Comparison of ENCODE assay signal across 8 mouse cellular contexts in the genomic region with DNA sequence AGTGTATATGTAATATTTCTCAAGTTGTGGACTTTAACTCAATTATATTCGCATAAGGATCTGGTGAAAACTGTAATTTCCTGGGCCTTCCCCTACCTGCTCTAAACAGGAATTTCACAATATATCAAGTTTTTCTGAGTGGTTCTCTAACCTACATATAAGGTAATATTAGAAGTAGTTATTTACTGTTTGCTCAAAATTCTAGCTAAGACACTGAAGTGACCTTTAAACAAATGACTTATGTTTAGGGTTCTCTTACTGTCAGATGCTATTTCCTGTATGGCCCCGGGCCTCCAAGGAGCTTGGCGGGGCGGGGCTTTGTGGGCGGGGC. TPM values are rescaled to one million over a fixed set of nuclear protein-coding genes. Genes with fewer than 3 reads are reported as not detected.
DNase-seq lines count a peak whose midpoint lies in the region; ATAC-seq lines count a peak whose summit lies in the region.

No protein-coding gene starts in this region.

- 13% methylated on average over 5 of the region's 5 CpGs for WGBS in lung, embryonic 16.5 days
- 16% methylated on average over 5 of the region's 5 CpGs for WGBS in forebrain, embryonic 13.5 days
- 15% methylated on average over 5 of the region's 5 CpGs for WGBS in limb, embryonic 11.5 days
- 16% methylated on average over 5 of the region's 5 CpGs for WGBS in neural tube, embryonic 14.5 days

- DNase-seq in lung, postnatal 10 days: no peak
- DNase-seq in limb, embryonic 11.5 days (ENCODE audit: low spot score): no peak
- DNase-seq in adipocyte (ENCODE audit: low spot score): no peak
- DNase-seq in cerebellum, adult 18-20 months: no peak

- H3K9me3 ChIP-seq in lung, embryonic 16.5 days (ENCODE audit: control insufficient read depth, low read length): no peaks in the 10 kb centered on the region
- no peaks in the 10 kb centered on the region for H3K9me3 ChIP-seq in forebrain, embryonic 13.5 days (replicated peaks)
- no peaks in the 10 kb centered on the region for H3K9me3 ChIP-seq in limb, embryonic 11.5 days (ENCODE audit: control insufficient read depth, low read length)
- H3K9me3 ChIP-seq in neural tube, embryonic 14.5 days (ENCODE audit: control insufficient read depth, low read length): no peaks in the 10 kb centered on the region

- peak overlapping the region; percentile 82; the same call in 1 of the 2 replicates for H3K27ac ChIP-seq in lung, embryonic 16.5 days (ENCODE audit: low read length)
- H3K27ac ChIP-seq in forebrain, embryonic 13.5 days: no peak overlapping the region
- H3K27ac ChIP-seq in limb, embryonic 11.5 days (replicated peaks; ENCODE audit: low read depth, low read length): no peak overlapping the region
- no peak overlapping the region for H3K27ac ChIP-seq in neural tube, embryonic 14.5 days (ENCODE audit: low read depth, low read length)

- no peaks in the 10 kb centered on the region for H3K4me1 ChIP-seq in lung, embryonic 16.5 days (replicated peaks; ENCODE audit: control insufficient read depth, insufficient read depth, low read length)
- peaks cover 11% of the 10 kb centered on the region for H3K4me1 ChIP-seq in forebrain, embryonic 13.5 days
- H3K4me1 ChIP-seq in limb, embryonic 11.5 days (ENCODE audit: control insufficient read depth, insufficient read depth, low read length): no peaks in the 10 kb centered on the region
- H3K4me1 ChIP-seq in neural tube, embryonic 14.5 days (ENCODE audit: control insufficient read depth, insufficient read depth, low read length): peaks cover 3% of the 10 kb centered on the region; the same call in 1 of the 2 replicates

- H3K27me3 ChIP-seq in lung, embryonic 16.5 days (ENCODE audit: control insufficient read depth, insufficient read depth, low read depth, low read length): no peaks in the 10 kb centered on the region
- H3K27me3 ChIP-seq in forebrain, embryonic 13.5 days: no peaks in the 10 kb centered on the region
- no peaks in the 10 kb centered on the region for H3K27me3 ChIP-seq in limb, embryonic 11.5 days (ENCODE audit: control insufficient read depth, insufficient read depth, low read length)
- no peaks in the 10 kb centered on the region for H3K27me3 ChIP-seq in neural tube, embryonic 14.5 days (ENCODE audit: control insufficient read depth, insufficient read depth, low read length)

- H3K36me3 ChIP-seq in lung, embryonic 16.5 days (ENCODE audit: control insufficient read depth, insufficient read depth, low read length): no peaks in the 10 kb centered on the region
- no peaks in the 10 kb centered on the region for H3K36me3 ChIP-seq in forebrain, embryonic 13.5 days (ENCODE audit: poor library complexity, severe bottlenecking)
- H3K36me3 ChIP-seq in limb, embryonic 11.5 days (ENCODE audit: control insufficient read depth, insufficient read depth, low read length): no peaks in the 10 kb centered on the region
- H3K36me3 ChIP-seq in neural tube, embryonic 14.5 days (ENCODE audit: control insufficient read depth, insufficient read depth, low read length): no peaks in the 10 kb centered on the region

- H3K9ac ChIP-seq in lung, embryonic 16.5 days (ENCODE audit: low read length): peak overlapping the region; percentile 88; the same call in 1 of the 2 replicates
- H3K9ac ChIP-seq in forebrain, embryonic 13.5 days: peak overlapping the region; percentile 82; the same call in 1 of the 2 replicates
- H3K9ac ChIP-seq in limb, embryonic 11.5 days (ENCODE audit: low read length): no peak overlapping the region
- H3K9ac ChIP-seq in neural tube, embryonic 14.5 days (replicated peaks; ENCODE audit: low read depth, low read length): no peak overlapping the region

- ATAC-seq in lung, embryonic 16.5 days (ENCODE audit: low read depth): no peak
- no peak for ATAC-seq in forebrain, embryonic 13.5 days
- ATAC-seq in limb, embryonic 11.5 days (ENCODE audit: insufficient number of reproducible peaks, low FRiP score, low TSS enrichment, low read depth): peak; percentile 14; the same call in 1 of the 2 replicates
- ATAC-seq in neural tube, embryonic 14.5 days (ENCODE audit: low read depth): no peak
- no peak for ATAC-seq in erythroid progenitor cell, adult 5-6 weeks (replicated peaks; ENCODE audit: low FRiP score, poor library complexity, severe bottlenecking)

- peak overlapping the region; percentile 69 for H3K4me3 ChIP-seq in lung, embryonic 16.5 days (ENCODE audit: low read length)
- peak overlapping the region; percentile 79 for H3K4me3 ChIP-seq in forebrain, embryonic 13.5 days
- H3K4me3 ChIP-seq in limb, embryonic 11.5 days (ENCODE audit: low read depth, low read length): peak overlapping the region; percentile 75
- H3K4me3 ChIP-seq in neural tube, embryonic 14.5 days (ENCODE audit: low read depth, low read length): peak overlapping the region; percentile 81

- peak overlapping the region; percentile 73 for H3K4me2 ChIP-seq in lung, embryonic 16.5 days (ENCODE audit: low read depth, low read length)
- peak overlapping the region; percentile 78 for H3K4me2 ChIP-seq in forebrain, embryonic 13.5 days
- H3K4me2 ChIP-seq in limb, embryonic 11.5 days (ENCODE audit: low read depth, severe bottlenecking): no peak overlapping the region
- peak overlapping the region; percentile 92 for H3K4me2 ChIP-seq in neural tube, embryonic 14.5 days (ENCODE audit: low read depth, low read length)

RNA-seq across cellular contexts. Expression of gene Tank, which starts 14.3 kb away (rescaled TPM):
- 30.9 and 34.0 TPM in 2 replicates for polyA plus RNA-seq in lung, embryonic 16.5 days (2015; fragmentation: Nextera tagmentation; extraction: Ambion mirVana)
- polyA plus RNA-seq in forebrain, embryonic 13.5 days (2015; fragmentation: Nextera tagmentation; extraction: Ambion mirVana): 27.6 and 31.2 TPM in 2 replicates
- polyA plus RNA-seq in limb, embryonic 11.5 days (2014; fragmentation: Nextera tagmentation; extraction: Ambion mirVana): 29.7 and 30.9 TPM in 2 replicates
- polyA plus RNA-seq in neural tube, embryonic 14.5 days (2014; fragmentation: Nextera tagmentation; extraction: Ambion mirVana): 27.8 and 30.7 TPM in 2 replicates
- total RNA-seq in erythroid progenitor cell, adult 5-6 weeks (2015; ENCODE audit: low replicate concordance): 96.6 and 128 TPM in 2 replicates
- total RNA-seq in erythroid progenitor cell, adult 5-6 weeks (2017; ENCODE audit: low replicate concordance): 73.3 and 83.4 TPM in 2 replicates

Comparison
In these comparisons a context has a peak if more than half of its experiments do, and no peak if none do; other contexts are left out.
1. H3K9ac ChIP-seq: peak in lung, embryonic 16.5 days (single experiment) and forebrain, embryonic 13.5 days (single experiment); none in limb, embryonic 11.5 days (single experiment) and neural tube, embryonic 14.5 days (single experiment).
2. Peak in every context shown above with its lines, with median percentiles within 50 percentile points of each other: H3K4me3 ChIP-seq.